Mouse (Mus musculus): Measurements from ENCODE around the gene Fcgr4. TPM values are rescaled to one million over a fixed set of nuclear protein-coding genes. Genes with fewer than 3 reads are reported as not detected.
A peak's percentile ranks its signal among the peaks of the same experiment; 100 is the strongest.

The Fcgr4 gene
- polyA plus RNA-seq, 1 experiment from 2014 or later, result 0.35 TPM

GRCm38 (mm10) chr1:170997756-170998655, 20.7 kb upstream of the Fcgr4 start:
- H3K4me3 ChIP-seq (ENCODE audit: low read depth, low read length), result no peak overlapping the region
- WGBS, result 65% methylated on average over 21 of the region's 21 CpGs
- no peak overlapping the region for H3K27ac ChIP-seq (ENCODE audit: low read depth, low read length)
- no peak overlapping the region for H3K9ac ChIP-seq (ENCODE audit: low read length)
- H3K9me3 ChIP-seq (ENCODE audit: control insufficient read depth, low read length), result no peaks in the 10 kb centered on the region
- ATAC-seq (replicated peaks; ENCODE audit: low FRiP score) (no peak), DNase-seq (ENCODE audit: low spot score) (no peak)
- H3K36me3 ChIP-seq (ENCODE audit: control insufficient read depth, insufficient read depth, low read length), result no peaks in the 10 kb centered on the region
- no peaks in the 10 kb centered on the region for H3K27me3 ChIP-seq (ENCODE audit: control insufficient read depth, insufficient read depth, low read length)
- H3K4me2 ChIP-seq (ENCODE audit: low read depth, low read length, severe bottlenecking), result peak overlapping the region; percentile 11; the same call in 1 of the 2 replicates
- no peaks in the 10 kb centered on the region for H3K4me1 ChIP-seq (replicated peaks; ENCODE audit: control insufficient read depth, insufficient read depth, low read length)

- H3K9ac ChIP-seq (ENCODE audit: low read length), result no peak overlapping the region
- no peak overlapping the region for H3K4me2 ChIP-seq (ENCODE audit: low read depth, low read length, severe bottlenecking)
- no peak overlapping the region for H3K4me3 ChIP-seq (ENCODE audit: low read depth, low read length)
- no peaks in the 10 kb centered on the region for H3K36me3 ChIP-seq (ENCODE audit: control insufficient read depth, insufficient read depth, low read length)
- H3K9me3 ChIP-seq (ENCODE audit: control insufficient read depth, low read length), result no peaks in the 10 kb centered on the region
- no peak overlapping the region for H3K27ac ChIP-seq (ENCODE audit: low read depth, low read length)
- ATAC-seq (replicated peaks; ENCODE audit: low FRiP score), result no peak
- H3K27me3 ChIP-seq (ENCODE audit: control insufficient read depth, insufficient read depth, low read length), result no peaks in the 10 kb centered on the region
- no peak for DNase-seq (ENCODE audit: low spot score)
- no peaks in the 10 kb centered on the region for H3K4me1 ChIP-seq (replicated peaks; ENCODE audit: control insufficient read depth, insufficient read depth, low read length)
Observed at GRCm38 (mm10) chr1:170999811-171000210, 18.9 kb upstream of the Fcgr4 start.

- WGBS, result 75% methylated on average over 6 of the region's 6 CpGs
- H3K27ac ChIP-seq (ENCODE audit: low read depth, low read length), result no peak overlapping the region
- DNase-seq (ENCODE audit: low spot score) (no peak), ATAC-seq (replicated peaks; ENCODE audit: low FRiP score) (no peak)
- no peaks in the 10 kb centered on the region for H3K36me3 ChIP-seq (ENCODE audit: control insufficient read depth, insufficient read depth, low read length)
- H3K4me1 ChIP-seq (replicated peaks; ENCODE audit: control insufficient read depth, insufficient read depth, low read length), result no peaks in the 10 kb centered on the region
- no peak overlapping the region for H3K4me2 ChIP-seq (ENCODE audit: low read depth, low read length, severe bottlenecking)
- H3K4me3 ChIP-seq (ENCODE audit: low read depth, low read length), result no peak overlapping the region
- no peaks in the 10 kb centered on the region for H3K27me3 ChIP-seq (ENCODE audit: control insufficient read depth, insufficient read depth, low read length)
- H3K9me3 ChIP-seq (ENCODE audit: control insufficient read depth, low read length), result no peaks in the 10 kb centered on the region
- H3K9ac ChIP-seq (ENCODE audit: low read length), result no peak overlapping the region
Observed at GRCm38 (mm10) chr1:171005081-171005480, 13.6 kb upstream of the Fcgr4 start.

- Histone ChIP-seq H3K27ac (ENCODE audit: low read depth, low read length) (no peak overlapping the region), H3K9ac (ENCODE audit: low read length) (no peak overlapping the region), H3K27me3 (ENCODE audit: control insufficient read depth, insufficient read depth, low read length) (no peaks in the 10 kb centered on the region), H3K9me3 (ENCODE audit: control insufficient read depth, low read length) (no peaks in the 10 kb centered on the region), H3K4me2 (ENCODE audit: low read depth, low read length, severe bottlenecking) (no peak overlapping the region), H3K4me3 (ENCODE audit: low read depth, low read length) (no peak overlapping the region), H3K36me3 (ENCODE audit: control insufficient read depth, insufficient read depth, low read length) (no peaks in the 10 kb centered on the region), H3K4me1 (replicated peaks; ENCODE audit: control insufficient read depth, insufficient read depth, low read length) (no peaks in the 10 kb centered on the region)
- ATAC-seq (replicated peaks; ENCODE audit: low FRiP score) (no peak), DNase-seq (ENCODE audit: low spot score) (no peak)
Observed at GRCm38 (mm10) chr1:171005586-171005985, 13.1 kb upstream of the Fcgr4 start.

GRCm38 (mm10) chr1:171006335-171006734, 12.4 kb upstream of the Fcgr4 start:
- Histone ChIP-seq H3K36me3 (ENCODE audit: control insufficient read depth, insufficient read depth, low read length) (no peaks in the 10 kb centered on the region), H3K27ac (ENCODE audit: low read depth, low read length) (no peak overlapping the region), H3K4me2 (ENCODE audit: low read depth, low read length, severe bottlenecking) (no peak overlapping the region), H3K9me3 (ENCODE audit: control insufficient read depth, low read length) (no peaks in the 10 kb centered on the region), H3K4me3 (ENCODE audit: low read depth, low read length) (no peak overlapping the region), H3K27me3 (ENCODE audit: control insufficient read depth, insufficient read depth, low read length) (no peaks in the 10 kb centered on the region), H3K9ac (ENCODE audit: low read length) (no peak overlapping the region), H3K4me1 (replicated peaks; ENCODE audit: control insufficient read depth, insufficient read depth, low read length) (no peaks in the 10 kb centered on the region)
- DNase-seq (ENCODE audit: low spot score) (no peak), ATAC-seq (replicated peaks; ENCODE audit: low FRiP score) (no peak)
- WGBS, result 89% methylated on average over 4 of the region's 4 CpGs

GRCm38 (mm10) chr1:171006905-171007304, 11.8 kb upstream of the Fcgr4 start:
- ATAC-seq (replicated peaks; ENCODE audit: low FRiP score) (no peak), DNase-seq (ENCODE audit: low spot score) (no peak)
- Histone ChIP-seq H3K9me3 (ENCODE audit: control insufficient read depth, low read length) (no peaks in the 10 kb centered on the region), H3K9ac (ENCODE audit: low read length) (no peak overlapping the region), H3K36me3 (ENCODE audit: control insufficient read depth, insufficient read depth, low read length) (no peaks in the 10 kb centered on the region), H3K27ac (ENCODE audit: low read depth, low read length) (no peak overlapping the region), H3K4me1 (replicated peaks; ENCODE audit: control insufficient read depth, insufficient read depth, low read length) (no peaks in the 10 kb centered on the region), H3K4me3 (ENCODE audit: low read depth, low read length) (no peak overlapping the region), H3K4me2 (ENCODE audit: low read depth, low read length, severe bottlenecking) (no peak overlapping the region), H3K27me3 (ENCODE audit: control insufficient read depth, insufficient read depth, low read length) (no peaks in the 10 kb centered on the region)
- WGBS, result 92% methylated on average over 2 of the region's 2 CpGs

GRCm38 (mm10) chr1:171011733-171012132, 7.0 kb upstream of the Fcgr4 start:
- no peak overlapping the region for H3K9ac ChIP-seq (ENCODE audit: low read length)
- H3K9me3 ChIP-seq (ENCODE audit: control insufficient read depth, low read length), result no peaks in the 10 kb centered on the region
- H3K36me3 ChIP-seq (ENCODE audit: control insufficient read depth, insufficient read depth, low read length), result no peaks in the 10 kb centered on the region
- no peak overlapping the region for H3K4me3 ChIP-seq (ENCODE audit: low read depth, low read length)
- 75% methylated on average over 4 of the region's 4 CpGs for WGBS
- H3K4me1 ChIP-seq (replicated peaks; ENCODE audit: control insufficient read depth, insufficient read depth, low read length), result no peaks in the 10 kb centered on the region
- no peak overlapping the region for H3K27ac ChIP-seq (ENCODE audit: low read depth, low read length)
- H3K27me3 ChIP-seq (ENCODE audit: control insufficient read depth, insufficient read depth, low read length), result no peaks in the 10 kb centered on the region
- DNase-seq (ENCODE audit: low spot score), result no peak
- H3K4me2 ChIP-seq (ENCODE audit: low read depth, low read length, severe bottlenecking), result no peak overlapping the region
- no peak for ATAC-seq (replicated peaks; ENCODE audit: low FRiP score)

- Histone ChIP-seq H3K4me2 (ENCODE audit: low read depth, low read length, severe bottlenecking) (no peak overlapping the region), H3K4me3 (ENCODE audit: low read depth, low read length) (no peak overlapping the region), H3K9ac (ENCODE audit: low read length) (no peak overlapping the region), H3K9me3 (ENCODE audit: control insufficient read depth, low read length) (no peaks in the 10 kb centered on the region), H3K36me3 (ENCODE audit: control insufficient read depth, insufficient read depth, low read length) (no peaks in the 10 kb centered on the region), H3K27ac (ENCODE audit: low read depth, low read length) (no peak overlapping the region), H3K27me3 (ENCODE audit: control insufficient read depth, insufficient read depth, low read length) (no peaks in the 10 kb centered on the region), H3K4me1 (replicated peaks; ENCODE audit: control insufficient read depth, insufficient read depth, low read length) (no peaks in the 10 kb centered on the region)
- 90% methylated on average over 6 of the region's 6 CpGs for WGBS
- DNase-seq (ENCODE audit: low spot score), result no peak
- ATAC-seq (replicated peaks; ENCODE audit: low FRiP score), result no peak
Observed at GRCm38 (mm10) chr1:171016676-171017356, 1.9 kb upstream of the Fcgr4 start.

All from forebrain, embryonic 11.5 days (tissue).